Mouse (Mus musculus) lung, adult 2 months (tissue): ENCODE data around the gene Gm20458.

ENCODE experiments used
- CTCF ChIP-seq: fragments of 200-500 bp; IDR thresholded peaks from 2 replicates; pipeline ENCODE4 v1.5.1; 2011; ENCODE audit warnings: mild to moderate bottlenecking, low read length, control low read depth; ENCODE audit not compliant: insufficient read depth
- POLR2A ChIP-seq: fragments of 200-500 bp; IDR thresholded peaks from 2 replicates; pipeline ENCODE4 v1.6.1; 2011; ENCODE audit warnings: low read depth, mild to moderate bottlenecking, control low read depth, low read length, borderline replicate concordance; ENCODE audit errors: extremely low read depth

DNA sequence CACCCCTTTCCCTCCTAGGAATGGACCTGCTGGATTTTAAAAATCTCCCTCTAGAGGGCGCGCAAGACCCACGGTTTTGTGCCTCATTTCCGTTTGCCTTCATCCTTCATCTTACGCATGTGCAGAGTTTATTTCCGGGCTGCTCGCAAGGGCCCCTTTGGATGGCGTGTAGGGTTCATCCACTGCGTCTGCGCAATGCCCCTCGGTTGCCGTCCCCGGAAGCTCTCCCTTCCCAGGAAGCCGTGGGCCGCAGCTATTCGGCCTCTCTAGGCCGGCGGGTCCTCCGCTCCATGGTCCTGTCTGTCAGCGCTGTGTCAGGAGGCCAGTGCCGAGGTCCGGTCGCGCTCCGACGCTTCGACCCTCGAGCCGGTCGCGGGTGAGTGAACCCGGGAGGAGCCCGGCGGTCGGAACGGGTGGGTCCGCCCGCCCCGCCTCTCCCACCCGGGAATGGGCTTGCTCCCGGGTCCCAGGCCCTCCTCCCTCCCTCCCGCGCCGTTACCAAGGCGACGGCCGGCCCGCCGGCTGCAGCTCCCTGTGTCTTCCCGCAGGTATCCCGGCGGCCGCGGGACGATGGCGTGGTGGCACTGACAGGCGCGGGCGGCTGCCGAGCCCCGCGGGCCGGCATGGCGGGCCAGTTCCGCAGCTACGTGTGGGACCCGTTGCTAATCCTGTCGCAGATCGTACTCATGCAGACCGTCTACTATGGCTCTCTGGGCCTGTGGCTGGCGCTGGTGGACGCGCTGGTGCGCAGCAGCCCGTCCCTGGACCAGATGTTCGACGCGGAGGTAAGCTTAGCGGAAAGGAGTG, at the start of gene Gm20458:
- TF ChIP-seq POLR2A (peak; percentile 73; the same call in 1 of the 2 replicates), CTCF (peak; percentile 64)
